Mouse (Mus musculus) kidney, adult 2 months (tissue): ENCODE data around the gene Rreb1.

Experiments
- CTCF ChIP-seq: fragments of 200-500 bp; conservative IDR thresholded peaks from 2 replicates; pipeline ENCODE4 v1.5.1; 2011; ENCODE audit warnings: low read depth, mild to moderate bottlenecking, control low read depth, low read length, moderate library complexity, mixed read lengths; ENCODE audit not compliant: insufficient read depth, insufficient read length
- POLR2A ChIP-seq: fragments of 200-500 bp; IDR thresholded peaks from one replicate; pipeline ENCODE4 v1.6.1; 2011; ENCODE audit warnings: low read depth, low read length, control low read depth

DNA sequence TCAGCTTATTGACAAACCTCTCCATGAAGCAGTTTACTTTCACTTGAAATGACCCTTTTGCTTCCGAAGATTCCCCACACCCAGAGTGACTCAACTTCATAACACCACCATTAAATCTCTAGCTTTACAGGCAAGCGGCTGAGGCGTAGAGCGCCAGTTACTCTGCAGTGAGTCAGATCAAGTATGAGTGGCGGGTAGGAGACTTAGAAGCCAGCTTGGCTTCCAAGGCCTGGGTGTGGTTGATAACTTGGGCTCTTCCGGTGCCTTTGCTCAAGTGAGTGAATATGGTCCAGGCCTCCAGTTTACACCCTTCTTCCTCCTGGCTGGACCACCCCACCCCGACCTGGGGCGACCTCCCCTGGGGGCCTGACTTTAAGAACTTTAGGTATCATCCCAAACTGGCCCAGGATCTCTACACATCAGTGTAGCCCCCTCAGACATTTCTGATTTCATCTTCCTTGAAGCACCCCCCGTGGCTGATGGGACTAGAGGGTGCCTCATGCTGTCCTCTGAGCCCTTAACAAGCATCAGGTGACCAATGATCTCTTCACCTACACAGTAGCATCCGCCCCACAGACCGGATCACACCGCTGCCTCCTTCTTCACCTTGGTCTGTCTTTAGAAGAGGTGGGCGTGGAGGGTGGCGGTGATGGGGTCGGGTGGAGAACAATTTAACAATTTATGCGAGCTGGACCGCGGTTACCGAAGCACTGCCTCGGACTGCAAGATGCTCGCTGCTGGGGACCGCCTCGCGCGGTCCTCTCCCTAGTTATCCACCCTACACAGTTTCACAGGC lies 651 bp upstream of the Rreb1 start:
- TF ChIP-seq CTCF (no peak), POLR2A (no peak)
